Mouse (Mus musculus) mature B cell (primary cell): Measurements from ENCODE around the gene Chrm2.

ENCODE experiments used
- in situ Hi-C: fragments of 300-500 bp; cut with MboI; formaldehyde crosslinking; loops from 2 replicates; pipeline ENCODE4 v1.14.3; 2019

The Chrm2 gene

DNA sequence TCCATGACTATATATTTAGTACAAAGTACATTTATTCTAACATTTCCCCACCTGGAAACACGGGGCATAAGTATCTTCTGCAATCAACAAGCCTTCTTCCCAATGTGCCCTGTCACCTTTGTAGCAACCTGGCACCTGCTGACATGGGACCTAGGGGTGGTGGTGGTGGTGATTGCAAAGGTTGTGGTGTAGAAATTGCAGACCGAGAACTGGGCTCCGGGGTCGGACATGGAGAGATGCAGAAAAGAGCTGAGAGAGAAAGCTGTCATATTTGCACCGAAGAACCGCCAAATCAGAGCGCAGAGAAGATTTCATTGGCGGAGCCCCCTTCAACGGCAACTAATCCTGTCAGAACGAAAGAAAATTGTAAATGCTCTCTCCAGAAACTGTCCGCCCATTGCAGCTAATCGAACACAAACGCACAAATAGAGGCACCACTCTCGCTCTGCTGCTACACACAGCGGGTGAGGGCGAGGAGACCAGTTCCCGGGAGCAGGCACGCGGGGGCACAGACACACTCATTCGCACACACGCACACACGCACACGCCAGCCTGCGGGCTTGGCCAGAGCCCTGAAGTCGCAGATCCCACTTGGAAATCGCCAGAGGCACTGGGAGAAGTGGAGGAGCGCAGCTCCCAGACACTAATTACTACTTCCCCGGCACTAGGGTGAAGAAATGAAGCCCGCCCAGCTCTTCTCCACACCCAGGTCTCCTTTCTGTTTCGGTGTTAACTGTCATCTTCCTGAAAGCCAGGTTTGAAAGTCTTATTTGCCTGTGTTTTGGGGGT, at the start of gene Chrm2:
TSS of gene Chrm2 (plus strand) at position 473 of the 789 bp plus-strand sequence.
- in situ Hi-C loops, result no loop called here

DNA sequence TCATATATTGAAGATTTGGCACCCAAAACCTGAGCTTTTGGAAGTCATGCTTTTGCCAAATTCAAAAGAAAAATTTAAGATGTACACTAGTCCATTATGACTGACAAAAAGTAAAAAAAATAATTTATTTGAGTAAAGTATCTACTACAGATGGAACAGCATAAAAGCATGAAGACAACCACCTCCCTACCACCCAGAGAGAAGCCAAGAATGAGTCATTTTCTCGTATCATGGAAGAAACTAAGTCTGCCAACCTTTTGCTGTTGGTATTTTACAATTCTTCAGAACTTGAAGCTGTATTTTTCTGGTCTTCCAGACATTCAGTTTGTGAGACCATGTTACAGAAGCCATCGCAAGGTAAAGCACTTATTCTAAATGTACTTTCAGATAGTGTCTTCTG, 13.9 kb upstream of the Chrm2 start:
- in situ Hi-C loops, result no loop called here

DNA sequence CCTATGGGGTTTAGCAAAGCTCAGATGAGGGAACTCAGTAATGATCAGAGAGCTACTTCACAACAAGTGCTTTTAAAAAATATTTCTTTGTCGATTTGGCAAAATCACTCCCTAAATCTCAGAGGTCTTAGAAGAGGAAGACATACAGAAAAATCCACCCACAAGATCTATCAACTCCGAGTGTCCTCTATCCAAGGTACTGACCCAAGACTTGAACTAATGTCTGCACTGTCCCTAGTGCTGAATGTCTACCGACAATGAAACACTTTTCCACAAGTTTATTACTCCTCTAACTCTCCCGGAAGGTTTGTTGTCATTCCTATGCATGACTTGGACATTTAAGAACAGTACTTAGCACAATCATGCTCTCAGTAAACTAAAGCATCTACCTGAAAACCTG, 9.9 kb upstream of the Chrm2 start:
- in situ Hi-C loops, result no loop called here

DNA sequence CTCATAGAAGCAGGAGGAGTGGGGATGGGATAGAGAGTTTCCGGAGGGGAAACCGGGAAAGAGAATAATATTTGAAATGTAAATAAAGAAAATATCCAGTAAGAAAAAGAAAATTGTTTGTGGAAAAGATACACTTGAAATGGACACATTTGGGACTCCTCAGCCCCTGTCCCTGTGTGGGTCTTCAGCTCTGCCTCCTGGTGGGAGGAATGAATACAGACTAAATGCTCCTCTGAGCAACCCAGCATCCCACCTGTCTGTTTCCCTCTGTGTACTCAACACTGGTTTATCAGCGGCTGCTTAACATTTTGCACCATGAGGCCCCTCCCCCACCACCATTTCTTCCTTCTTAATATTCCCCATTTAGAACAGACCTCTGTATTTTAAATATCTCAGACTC, 3.8 kb upstream of the Chrm2 start:
- in situ Hi-C loops, result no loop called here

DNA sequence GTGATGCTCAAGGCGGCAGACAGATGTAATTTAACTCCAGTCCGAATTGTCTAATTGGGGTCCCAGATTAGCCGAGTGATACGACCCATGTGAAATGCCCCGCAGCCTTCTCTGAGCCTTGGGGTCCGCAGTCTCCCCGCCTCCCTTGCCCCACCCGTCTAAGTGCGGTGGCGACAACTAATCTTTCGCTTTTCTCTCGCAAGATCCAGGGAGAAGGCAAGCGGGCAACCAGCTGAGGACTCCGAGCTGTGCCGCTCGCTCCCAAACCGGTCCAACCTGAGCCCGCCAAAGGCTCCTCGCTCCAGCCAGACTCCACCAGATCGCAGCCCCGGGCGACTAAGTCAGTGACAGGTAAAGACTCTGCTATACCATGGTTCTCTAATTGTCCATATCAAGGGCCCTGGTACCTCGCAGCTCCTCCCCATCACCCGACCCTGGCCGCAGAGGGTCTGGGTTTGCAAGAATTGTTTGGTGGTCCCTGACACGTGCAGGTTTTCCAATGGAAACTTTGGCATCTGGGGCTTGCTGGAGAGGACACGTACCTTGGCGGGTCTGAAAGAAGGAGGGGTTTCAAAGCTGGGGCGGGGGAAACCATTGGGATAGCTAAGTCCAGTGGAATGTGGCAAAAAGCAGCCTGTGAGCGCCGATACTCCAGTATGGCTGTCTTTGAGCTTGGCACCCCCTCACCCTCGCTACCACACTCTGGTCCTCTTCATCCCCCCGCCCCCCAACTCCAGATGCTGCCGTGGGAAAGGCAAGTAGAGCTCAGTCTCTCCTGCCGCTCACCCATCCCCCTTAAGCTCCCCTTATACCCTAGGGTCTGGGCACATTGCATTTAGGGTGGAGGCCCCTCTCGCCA, 746 bp downstream of the Chrm2 start:
- in situ Hi-C loops, result no loop called here

DNA sequence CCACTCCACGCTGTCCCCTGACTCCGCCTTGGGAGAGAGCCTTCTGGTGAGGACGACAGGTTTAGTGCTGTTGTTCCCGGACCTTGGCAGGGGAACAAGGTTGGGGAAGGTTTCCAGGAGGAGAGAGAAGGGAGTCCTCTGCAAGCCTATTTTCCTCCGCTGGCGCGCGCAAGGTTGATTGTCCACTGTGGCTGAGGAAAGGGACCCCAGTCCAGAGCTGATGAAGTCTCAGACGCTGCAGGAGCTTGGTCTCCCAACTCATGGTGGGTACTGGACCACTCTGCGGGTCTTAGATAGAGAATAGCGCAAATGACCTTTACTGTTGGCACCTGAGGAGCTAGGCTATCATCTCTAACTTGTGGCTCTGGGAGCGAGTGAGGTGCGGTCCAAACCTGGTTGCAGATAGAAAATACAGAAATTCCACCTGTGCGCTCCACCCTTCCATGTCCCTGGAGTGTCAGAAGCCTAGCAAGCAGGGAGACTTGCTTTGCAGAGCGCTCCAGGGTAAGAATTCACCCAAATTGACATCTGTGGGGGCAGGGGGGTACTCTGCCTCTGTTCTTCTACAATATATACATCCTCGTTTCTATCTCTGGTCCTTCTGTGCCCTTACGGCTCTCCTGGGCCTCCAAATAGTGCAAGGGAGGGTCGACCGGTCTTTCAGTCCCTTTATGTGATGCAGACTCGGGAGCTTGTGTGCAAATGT, 1.5 kb downstream of the Chrm2 start:
- in situ Hi-C loops, result no loop called here

DNA sequence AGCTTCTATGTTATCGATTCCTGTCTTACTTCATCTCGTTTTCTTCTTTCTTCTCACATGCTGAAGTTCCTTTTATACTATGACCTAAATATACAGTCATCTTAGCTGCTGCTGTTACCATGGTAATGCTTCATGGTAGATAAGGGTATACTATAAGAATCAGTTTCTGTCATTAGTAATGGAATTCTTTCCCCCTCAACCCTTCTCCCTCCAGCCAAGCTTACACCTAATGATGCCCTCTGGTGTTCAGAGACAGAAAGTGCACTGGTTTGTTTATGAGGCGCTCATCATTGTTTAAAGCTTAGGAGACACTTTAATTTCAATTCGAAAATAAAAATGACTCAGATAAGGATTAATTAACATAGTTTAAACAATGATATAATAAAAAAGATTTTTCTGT, 5.8 kb downstream of the Chrm2 start:
- in situ Hi-C loops, result no loop called here

DNA sequence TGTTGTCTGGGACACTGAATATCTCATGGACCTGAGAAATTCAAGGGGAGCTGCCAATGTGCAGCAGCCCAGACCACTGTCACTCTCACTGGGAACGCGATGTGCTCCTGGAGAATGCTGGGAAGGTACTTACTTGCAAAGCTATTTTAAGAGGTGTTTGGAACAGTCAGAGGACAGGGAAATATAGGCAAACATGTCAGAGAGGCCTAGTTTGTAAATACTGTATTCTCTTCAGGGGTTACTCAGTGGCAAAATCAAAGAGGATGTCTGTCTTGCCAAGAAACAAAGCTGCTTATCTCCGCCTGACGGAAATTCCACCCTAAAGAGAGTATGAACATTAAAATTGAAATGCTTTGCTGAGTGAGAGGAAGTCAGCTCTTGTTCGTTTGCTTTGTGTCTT, 17.3 kb downstream of the Chrm2 start:
- in situ Hi-C loops, result no loop called here

DNA sequence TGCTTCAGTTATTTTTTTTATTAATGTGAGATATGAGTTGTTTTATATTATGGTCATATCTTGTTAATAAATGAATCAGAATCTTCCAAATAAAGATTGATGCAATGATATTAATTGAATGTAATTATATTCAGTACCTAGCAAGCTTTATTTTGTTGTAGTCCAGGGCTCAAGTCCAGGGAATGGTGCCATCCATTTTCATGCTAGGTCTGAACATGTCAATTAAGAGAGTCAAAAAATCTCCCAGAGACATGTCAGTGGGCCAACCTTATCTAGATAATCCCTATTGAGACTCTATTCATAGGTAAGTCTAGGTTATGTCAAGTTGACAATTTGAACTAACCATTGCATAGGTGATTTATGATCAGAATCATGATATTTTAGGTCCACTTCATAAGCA, 21.1 kb downstream of the Chrm2 start:
- in situ Hi-C loops, result no loop called here

DNA sequence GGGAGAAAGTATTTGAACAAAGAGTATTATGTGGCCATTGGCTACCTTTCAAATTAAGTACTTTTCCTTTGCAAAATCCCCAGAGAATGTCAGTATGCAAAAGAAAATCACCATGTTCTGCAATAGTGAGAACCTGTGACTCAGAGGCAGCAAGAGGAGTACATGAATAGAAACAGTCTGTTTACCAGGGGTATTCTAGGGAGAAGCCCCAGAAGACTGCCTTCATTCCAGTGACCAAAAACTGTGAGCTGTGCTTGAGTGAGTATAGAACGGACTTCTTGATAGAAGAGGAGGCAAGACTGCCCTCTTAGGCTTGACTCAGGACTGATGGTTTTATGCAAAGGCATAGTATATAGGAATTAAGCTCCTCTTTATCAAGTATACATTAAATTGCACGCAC, 22.2 kb downstream of the Chrm2 start:
- in situ Hi-C loops, result no loop called here

DNA sequence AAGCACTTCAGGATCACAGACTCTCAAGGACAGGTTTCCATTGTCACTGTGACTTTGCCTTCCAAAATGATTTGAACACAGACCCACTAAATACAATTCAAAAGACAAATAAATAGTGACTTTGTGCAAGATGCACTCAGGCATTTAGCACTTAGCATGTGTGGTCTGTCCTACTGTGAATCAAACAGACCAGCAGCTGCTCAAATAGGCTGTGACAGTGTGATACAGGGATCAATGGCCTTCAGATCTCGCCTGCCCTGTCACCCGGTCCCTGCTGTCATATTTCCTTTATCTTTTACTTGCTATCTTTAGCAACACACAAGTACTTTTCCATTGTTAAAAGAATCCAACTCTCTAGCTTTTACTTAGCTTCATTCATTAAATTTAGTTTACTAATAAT, 31.8 kb downstream of the Chrm2 start:
- in situ Hi-C loops, result no loop called here

DNA sequence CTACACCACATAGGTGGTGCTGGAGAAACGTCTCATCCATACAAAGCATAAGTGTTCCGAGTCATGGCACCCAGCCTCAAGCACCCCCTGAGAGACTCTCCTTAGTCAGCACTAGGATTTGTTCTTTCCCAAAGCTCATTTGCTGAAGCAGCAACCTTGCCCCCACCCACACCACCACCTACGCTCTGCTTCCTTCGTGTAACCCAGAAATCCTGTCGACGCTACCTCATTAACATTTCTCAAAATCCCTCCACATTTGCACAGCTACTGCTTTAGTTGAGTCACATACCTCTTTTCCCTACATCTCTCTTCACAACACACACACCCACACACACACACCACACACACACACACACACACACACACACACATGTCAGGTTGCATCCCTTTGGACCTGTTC, 50.1 kb downstream of the Chrm2 start:
- in situ Hi-C loops, result no loop called here

DNA sequence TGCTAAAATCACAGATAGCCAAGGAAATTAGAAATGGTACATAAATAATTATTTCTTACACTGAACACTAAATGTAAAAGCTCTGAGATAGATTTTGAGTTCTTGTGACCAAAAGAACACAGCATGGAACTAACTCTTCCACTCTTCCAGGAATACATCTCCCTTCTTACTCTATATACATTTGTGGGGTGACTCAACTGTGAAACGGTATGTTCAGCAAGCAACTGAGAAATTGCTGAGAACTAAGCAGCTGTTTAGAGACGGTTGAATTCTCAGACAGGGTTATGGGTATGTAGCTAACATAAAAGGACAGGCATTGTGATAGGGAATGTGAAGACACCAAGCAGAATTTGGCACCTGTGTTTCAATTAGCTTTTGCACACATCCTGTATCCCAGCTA, 51.3 kb downstream of the Chrm2 start:
- in situ Hi-C loops, result no loop called here

DNA sequence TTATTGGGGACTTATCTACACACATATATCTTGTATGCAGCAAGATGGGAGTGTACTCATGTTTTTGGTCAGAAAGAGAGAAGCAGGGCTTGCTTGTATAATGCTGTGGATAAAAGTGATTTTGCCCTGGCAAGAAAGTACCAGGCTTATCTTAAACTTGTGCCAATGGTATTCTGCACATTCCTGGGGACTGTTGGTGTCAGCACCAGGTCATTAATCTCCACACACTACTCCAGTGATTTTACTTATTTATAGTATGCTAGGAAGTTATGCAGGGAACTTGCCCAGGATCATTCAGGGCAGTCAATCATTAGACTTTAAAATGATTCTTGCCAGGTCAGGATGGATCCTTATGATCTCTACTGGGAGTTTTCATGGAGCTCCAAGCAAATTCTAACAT, 63.6 kb downstream of the Chrm2 start:
- in situ Hi-C loops, result no loop called here

DNA sequence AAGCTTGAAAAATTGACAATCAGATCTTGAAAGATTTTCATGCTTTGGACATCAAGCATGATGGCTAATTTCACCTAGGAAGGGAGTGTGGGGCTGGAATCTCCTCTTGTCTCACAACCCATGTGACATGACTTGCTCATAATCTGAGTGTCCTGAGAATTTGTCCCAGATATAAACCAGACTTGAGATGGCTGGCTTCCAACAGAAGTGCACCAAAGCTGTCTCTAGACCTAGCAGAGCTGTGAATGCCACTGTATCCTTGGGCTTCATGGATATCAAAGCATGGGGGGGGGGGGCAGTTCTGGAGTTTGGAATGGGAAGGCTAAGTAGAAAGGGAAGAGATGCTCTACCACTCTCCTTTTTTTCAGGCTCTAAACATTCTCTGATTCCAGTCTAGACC, 67.2 kb downstream of the Chrm2 start:
- in situ Hi-C loops, result no loop called here

DNA sequence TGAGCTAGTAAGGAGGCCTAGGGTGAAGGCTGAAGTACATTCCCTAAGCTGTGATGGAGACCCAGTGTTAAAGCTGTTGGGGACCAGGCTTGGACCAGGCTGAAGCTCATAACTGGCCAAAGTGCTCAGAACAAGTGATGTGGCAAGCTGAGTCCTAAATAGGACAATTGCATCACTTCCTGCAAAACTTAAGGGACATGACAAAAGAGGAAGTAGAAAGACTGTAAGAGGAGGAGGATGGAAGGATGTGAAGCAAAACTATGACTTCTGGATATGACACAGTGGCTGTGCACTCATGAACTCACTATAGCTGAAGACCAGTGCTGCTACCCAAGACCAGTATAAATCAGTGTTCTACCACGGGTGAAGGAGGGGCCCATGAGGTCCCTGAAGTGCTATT, 69.1 kb downstream of the Chrm2 start:
- in situ Hi-C loops, result no loop called here

DNA sequence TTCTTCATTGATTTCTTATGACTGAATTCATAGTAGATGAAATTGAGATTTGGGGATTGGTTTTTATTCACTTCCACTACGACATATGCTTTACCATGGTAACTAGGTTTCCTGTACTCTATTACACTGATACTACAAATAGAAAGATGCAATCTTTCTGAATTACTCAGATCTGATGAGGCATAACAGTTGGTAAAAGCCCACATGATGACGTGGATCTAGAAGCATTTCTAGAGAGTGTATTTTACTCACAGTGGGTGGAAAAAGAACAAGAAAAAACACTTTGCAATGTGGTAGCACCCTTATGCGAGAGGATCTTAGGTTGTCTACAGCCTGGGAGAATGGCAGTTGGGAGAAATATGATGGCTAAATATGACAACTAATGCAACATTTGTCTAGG, 76.1 kb downstream of the Chrm2 start:
- in situ Hi-C loops, result no loop called here

DNA sequence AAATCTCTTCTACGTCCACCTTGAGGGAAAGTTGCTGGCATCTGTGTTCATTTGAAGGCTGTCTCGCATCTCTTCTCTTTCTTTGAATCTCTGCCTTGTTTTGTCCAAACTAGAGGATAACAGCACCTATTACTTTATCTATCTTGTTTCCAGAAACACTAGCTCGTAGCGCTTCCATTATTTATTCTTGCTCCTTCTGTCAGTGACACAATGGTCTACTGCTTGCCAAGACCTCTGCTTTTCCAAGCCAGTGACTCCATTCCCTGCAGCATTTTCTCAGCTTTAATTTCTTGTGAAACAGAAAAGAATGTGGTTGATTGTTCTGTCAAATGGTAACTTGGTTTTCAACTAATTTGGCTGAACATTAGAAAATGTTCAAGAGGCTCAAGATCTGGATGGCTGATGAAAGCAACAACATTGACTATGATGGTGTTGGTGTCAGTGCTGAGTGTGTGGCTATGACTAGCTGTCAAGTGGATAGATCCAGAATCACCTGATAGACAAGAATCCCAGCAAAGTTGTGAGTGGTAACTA, 96.3 kb downstream of the Chrm2 start:
- in situ Hi-C loops, result no loop called here

DNA sequence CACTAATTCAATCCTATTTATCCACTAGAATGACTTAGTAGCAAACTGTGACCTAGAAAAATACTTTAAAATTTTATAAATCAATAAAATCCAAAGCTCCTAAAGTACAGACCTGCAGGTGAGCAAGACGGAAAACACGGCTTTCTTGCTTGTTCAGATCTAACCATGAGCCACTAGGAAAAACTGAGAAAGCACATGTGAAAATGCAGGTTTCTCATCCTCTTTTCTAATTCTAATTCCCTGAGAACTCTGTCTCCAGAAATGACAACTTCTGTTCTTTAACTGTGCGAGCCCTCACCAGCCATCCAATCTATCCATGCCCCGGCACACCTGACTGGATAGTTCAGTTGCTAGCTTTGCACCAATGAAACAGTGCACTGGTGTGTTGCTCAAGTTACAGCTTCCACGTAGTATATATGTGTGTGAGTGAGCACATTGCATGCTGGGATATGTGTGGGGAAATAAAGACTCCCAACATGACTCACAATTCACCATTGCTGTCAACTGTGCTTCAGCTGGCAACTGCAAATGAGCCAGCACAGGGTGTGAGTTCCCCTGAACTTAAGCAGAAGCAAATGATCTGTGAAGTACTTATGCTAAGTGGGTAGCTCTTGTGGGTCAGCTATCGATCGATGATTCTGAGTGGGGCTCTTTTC, 119.3 kb downstream of the Chrm2 start:
- in situ Hi-C loops, result no loop called here

DNA sequence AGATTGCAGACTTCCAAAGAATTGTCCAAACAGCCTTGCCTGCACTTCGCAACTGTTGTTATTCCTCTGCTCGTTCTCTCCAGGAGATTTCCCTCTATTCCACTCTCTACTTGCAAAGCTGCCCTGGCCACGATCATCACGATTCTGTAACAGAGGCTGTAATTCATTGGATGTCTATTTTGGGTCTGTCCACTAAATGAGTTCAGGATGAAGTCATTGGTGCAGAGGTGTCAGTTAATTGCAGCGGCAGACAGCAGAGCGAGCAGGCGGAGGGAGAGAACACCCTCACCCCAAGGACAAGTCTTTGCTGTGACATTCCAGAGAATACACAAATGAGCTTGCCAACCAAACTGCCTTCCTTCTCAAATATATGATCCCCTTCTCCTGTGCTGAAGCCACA, 120.1 kb downstream of the Chrm2 start:
- in situ Hi-C loops, result no loop called here

DNA sequence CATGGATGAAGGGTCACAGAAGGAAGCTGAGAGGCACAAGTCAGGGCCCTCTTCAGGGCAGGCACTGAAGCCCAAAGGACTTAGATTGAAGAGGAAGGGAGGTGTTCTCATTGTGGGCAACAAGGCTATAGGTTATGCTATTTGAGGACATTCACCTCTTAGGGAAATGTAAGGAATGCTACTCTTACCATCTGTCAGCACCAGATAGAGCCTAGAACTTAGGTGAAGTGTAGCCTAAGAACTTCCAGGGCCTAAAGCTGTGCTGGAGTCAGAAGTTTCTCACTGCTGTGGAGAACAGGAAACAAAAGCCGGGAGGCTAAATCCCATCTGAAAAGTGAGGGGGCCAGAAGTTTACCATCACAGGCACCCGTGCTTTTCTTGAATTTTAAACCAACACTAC, 120.6 kb downstream of the Chrm2 start:
- in situ Hi-C loops, result no loop called here

DNA sequence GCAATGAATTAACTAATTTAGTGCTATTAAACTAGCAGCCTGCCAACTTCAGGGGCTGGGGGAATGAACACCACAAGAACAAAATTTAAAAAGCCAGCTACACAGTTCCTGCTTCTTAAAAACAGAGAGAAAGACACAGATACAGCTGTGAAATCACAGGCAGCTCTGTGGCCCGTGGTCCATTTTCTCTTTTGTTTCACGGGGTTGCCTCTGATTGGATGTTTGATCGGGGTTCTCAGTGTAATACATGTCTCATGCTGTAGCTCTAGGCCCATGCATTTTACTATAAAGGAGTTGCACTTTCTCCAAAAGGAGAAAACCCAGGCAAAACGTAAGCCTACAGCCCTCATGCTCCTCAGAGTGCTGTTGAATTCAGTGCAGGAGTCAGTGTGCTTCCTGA, 128.6 kb downstream of the Chrm2 start:
- in situ Hi-C loops, result no loop called here
